Mouse (Mus musculus): ENCODE measurements around the gene Lck. TPM values are rescaled to one million over a fixed set of nuclear protein-coding genes. Genes with fewer than 3 reads are reported as not detected.

Lck gene
- 1,252 TPM for polyA plus RNA-seq (2017; shearing (Covaris generic))

DNA sequence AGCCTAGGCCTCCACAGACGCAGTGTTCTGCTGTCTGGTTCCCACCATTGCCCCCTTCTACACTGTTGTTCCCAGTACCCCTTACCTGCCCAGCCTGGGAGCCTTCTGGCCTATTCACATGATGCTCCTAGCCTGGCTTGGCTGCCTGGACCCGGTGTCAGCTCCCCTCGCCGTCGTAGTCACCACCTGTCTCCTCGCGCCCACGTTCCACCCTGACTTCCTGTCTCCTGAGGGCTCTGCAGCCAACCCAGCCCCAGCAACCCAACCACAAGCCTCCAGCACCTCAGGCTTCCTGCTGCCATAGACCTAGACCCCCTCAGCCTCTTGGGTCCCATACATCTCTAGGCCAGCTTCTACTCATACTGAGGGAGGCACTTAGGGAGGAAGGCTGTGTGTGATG lies at the start of gene Lck:
Lck (minus strand) TSS at position 212 of the 400 bp plus-strand sequence.

DNA sequence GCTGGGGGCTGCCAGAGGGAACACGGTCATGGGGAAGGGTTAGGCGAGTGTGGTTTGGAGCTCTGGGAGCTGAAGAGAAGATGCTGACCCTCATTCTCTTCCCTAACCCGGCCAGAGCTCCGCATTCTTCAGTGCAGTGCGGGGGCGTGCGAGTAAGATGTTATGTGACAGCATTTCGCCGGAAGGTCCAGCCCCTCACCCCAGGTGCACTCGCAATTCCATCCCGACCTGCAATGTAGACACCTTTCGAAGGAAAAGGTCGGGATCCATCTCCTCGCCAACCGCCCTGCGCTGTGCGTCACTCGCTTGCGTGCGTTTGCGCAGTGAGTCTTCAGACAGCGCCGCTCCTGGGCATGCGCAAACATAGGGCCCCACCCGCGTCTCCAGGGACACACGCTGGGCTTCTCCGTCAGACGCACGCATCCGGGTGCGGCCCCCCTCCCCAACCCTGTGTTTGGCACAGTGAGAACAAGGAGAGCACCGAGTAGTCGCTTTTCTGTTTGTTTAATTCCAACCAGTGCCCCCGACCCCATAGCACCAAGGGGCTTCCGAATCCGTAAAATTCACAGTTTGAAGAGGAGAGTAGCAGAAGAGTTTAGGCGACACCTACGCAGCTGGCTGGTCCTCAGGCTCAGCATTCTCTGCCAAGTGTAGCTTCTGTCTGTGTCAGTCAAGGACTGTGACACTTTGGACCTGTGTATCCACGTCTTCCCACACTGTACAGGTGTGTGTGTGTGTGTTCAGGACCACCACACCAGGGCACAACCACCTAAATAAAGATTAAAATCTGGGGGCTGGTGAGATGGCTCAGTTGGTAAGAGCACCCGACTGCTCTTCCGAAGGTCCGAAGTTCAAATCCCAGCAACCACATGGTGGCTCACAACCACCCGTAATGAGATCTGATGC lies 45.6 kb upstream of the Lck start, which contains the start of gene Iqcc:
Iqcc (minus strand) TSS at position 314 of the 906 bp plus-strand sequence.

GRCm38 (mm10) chr4:129614093-129614492 lies 40.7 kb upstream of the Lck start, which contains the start of gene Dcdc2b:
TSS of gene Dcdc2b (minus strand) at chr4:129614257.

DNA sequence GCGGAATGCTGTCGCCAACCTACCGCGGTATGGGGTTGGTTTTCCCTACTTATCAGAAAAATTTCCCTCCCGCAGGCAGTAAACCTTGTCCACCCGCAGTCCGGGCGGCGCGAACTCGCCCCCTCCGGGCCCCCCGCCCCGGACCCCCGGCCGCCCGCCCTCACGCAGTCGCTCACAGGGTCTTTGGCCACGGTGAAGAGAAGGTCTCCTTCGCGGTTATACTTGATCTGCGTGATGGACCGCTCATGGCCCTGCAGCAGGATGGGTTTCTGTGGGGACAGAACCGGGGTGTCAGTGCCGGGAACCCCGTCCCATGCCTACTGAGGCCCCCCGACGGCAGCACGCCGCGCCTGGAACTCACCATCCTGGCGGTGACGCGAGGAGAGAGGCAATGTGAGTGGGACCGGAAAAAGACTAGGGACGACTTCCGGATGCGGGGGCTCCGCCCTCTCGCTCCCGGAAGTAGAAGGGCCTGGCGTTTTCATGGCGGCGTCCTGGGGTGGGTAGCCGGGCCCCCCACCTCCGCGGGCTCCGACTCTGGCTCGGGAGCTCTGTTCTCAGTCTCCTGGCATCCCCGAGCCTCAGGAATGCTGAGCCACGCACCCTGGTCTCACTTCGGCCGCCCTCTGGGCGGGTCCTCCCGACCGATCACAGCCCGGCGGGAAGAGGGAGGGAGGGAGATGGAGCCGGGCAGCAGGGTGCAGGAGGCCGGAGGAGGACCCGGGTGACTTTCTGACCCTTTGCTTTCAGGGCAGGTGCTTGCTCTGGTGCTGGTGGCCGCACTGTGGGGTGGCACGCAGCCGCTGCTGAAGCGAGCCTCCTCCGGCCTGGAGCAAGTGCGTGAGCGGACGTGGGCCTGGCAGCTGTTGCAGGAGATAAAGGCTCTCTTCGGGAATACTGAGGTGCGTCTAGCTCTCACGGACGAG lies 27.1 kb upstream of the Lck start, which contains the start of the genes Eif3i and Tmem234:
Eif3i (minus strand) TSS at position 416 of the 926 bp plus-strand sequence.
Tmem234 (plus strand) TSS at position 436 of the 926 bp plus-strand sequence.

DNA sequence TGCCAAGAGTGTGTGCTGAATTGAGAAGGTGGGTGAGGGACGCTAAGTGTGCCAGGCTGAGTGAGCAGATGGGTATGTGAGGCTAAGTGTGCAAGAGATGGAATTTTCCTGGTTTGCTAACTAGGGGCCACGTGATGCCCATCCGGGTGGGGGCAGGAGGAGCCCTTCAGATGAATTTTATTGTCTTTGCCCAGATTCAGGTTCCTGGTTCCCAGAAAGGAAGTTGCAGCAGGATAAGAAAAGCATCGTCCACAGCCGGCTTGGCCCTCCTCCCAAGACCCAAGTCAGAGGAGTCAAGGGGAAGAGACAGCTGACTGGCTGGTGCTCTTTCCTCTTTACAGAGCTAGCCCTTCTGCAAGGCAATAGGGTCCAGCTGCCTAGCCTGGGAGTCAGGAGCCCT lies 5.0 kb upstream of the Lck start, which contains the start of gene Fam167b:
Fam167b (minus strand) TSS at position 84 of the 400 bp plus-strand sequence.

GRCm38 (mm10) chr4:129542592-129543141 lies 30.8 kb downstream of the Lck start, which contains the start of gene Hdac1:
TSS of gene Hdac1 (minus strand) at chr4:129542713.

GRCm38 (mm10) chr4:129513086-129513767 lies 60.2 kb downstream of the Lck start, which contains the start of gene Marcksl1:
TSS of gene Marcksl1 (plus strand) at chr4:129513581.

Other genes with a start within 250 kb of the Lck start
- gene Rbbp4, start 238.3 kb downstream of the Lck start, polyA plus RNA-seq (2017; shearing (Covaris generic)) = 265 TPM
- 37.8 TPM for gene Zbtb8os, start 237.9 kb downstream of the Lck start, polyA plus RNA-seq (2017; shearing (Covaris generic))
- gene Zbtb8a, start 195.5 kb downstream of the Lck start, polyA plus RNA-seq (2017; shearing (Covaris generic)) = 3.1 TPM
- not detected for gene Zbtb8b, start 132.8 kb downstream of the Lck start, polyA plus RNA-seq (2017; shearing (Covaris generic))
- gene Bsdc1, start 112.1 kb downstream of the Lck start, polyA plus RNA-seq (2017; shearing (Covaris generic)) = 77.9 TPM
- not detected for gene Tssk3, start 82.6 kb downstream of the Lck start, polyA plus RNA-seq (2017; shearing (Covaris generic))
- not detected for gene Fam229a, start 82.5 kb downstream of the Lck start, polyA plus RNA-seq (2017; shearing (Covaris generic))
- gene Marcksl1, start 60.1 kb downstream of the Lck start, polyA plus RNA-seq (2017; shearing (Covaris generic)) = 56.0 TPM
- 158 TPM for gene Hdac1, start 30.9 kb downstream of the Lck start, polyA plus RNA-seq (2017; shearing (Covaris generic))
- gene Fam167b, start 4.9 kb upstream of the Lck start, polyA plus RNA-seq (2017; shearing (Covaris generic)) = not detected
- 172 TPM for gene Eif3i, start 27.0 kb upstream of the Lck start, polyA plus RNA-seq (2017; shearing (Covaris generic))
- gene Tmem234, start 27.0 kb upstream of the Lck start, polyA plus RNA-seq (2017; shearing (Covaris generic)) = 166 TPM
- gene Dcdc2b, start 40.6 kb upstream of the Lck start, polyA plus RNA-seq (2017; shearing (Covaris generic)) = 3.4 TPM
- gene Iqcc, start 45.5 kb upstream of the Lck start, polyA plus RNA-seq (2017; shearing (Covaris generic)) = 15.5 TPM
- 24.3 TPM for gene Ccdc28b, start 50.3 kb upstream of the Lck start, polyA plus RNA-seq (2017; shearing (Covaris generic))
- 52.7 TPM for gene Txlna, start 67.4 kb upstream of the Lck start, polyA plus RNA-seq (2017; shearing (Covaris generic))
- 23.1 TPM for gene Kpna6, start 99.1 kb upstream of the Lck start, polyA plus RNA-seq (2017; shearing (Covaris generic))
- gene Tmem39b, start 123.2 kb upstream of the Lck start, polyA plus RNA-seq (2017; shearing (Covaris generic)) = 20.7 TPM
- 152 TPM for gene Khdrbs1, start 168.7 kb upstream of the Lck start, polyA plus RNA-seq (2017; shearing (Covaris generic))
- 663 TPM for gene Ptp4a2, start 237.6 kb upstream of the Lck start, polyA plus RNA-seq (2017; shearing (Covaris generic))